Mouse (Mus musculus): ENCODE data around the gene Leng8. TPM values are rescaled to one million over a fixed set of nuclear protein-coding genes. Genes with fewer than 3 reads are reported as not detected.

The Leng8 gene
- polyA plus RNA-seq (2014; fragmentation: Illumina TruSeq; extraction: RNeasy Lipid Tissue Mini Kit (QIAGEN cat#74804); ENCODE audit: low replicate concordance) = 27.0 TPM

DNA sequence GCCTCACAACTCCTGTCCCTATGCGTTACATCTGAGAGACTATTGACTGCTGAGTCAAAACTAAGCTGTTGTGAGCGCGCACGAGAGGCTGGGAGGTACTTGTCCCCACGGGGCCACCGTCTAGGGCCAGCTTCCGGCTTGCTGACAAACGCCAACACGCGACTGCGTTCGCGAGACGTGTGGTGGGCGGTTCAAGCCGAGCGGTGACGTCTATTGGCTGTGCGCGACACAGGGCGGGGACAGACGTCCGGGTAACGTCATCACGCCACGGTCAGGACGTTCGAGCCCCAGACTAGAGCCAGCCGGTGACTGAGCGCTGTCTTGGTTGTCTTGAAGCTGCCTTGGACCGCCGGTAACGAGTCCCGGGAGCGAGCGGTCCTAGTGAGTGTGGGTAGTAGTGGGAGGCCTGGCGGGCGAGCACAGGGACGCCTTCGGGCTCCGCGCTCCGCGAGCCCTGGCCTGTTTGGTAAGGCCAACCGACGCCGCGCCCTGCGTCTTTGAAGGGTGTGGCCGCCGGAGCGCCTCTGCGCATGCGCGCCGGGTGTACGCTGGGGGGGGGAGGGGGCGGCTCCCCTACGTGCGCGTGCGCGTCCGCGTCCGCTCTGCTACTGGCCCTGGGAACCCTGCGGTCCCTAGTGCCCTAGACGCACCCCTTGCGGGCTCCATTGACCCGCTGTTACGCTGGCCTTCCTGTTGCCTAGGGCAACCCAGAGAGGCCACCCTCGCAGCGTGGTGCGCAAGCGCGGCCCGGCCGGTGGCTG is at the start of gene Leng8:
Leng8 (plus strand) TSS at position 269 of the 761 bp plus-strand sequence.

DNA sequence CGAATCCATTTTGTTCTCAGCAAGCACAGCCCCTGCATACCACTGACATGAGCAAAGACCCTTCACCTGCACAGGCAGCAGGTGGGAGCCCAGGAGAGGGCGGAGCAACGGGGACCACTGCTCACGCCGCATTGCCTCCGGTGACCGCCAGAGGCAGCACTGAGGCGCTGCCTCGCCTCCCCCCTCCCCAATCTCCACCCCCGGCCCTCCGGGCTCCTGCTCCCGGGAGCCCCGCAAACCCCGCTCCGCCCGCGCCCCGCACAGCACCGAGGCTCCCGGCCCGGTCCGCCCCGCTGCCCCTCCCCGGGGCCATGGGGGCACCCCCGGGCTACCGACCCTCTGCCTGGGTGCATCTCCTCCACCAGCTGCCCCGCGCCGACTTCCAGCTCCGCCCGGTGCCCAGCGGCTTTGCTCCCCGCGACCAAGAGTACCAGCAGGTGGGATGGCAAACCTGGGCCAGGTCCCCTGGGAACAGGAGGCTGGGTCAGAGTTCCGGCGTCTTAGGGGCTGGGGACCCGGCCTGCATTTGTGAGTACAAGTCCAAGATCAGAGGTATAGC is 17.4 kb upstream of the Leng8 start, which contains the start of gene Ttyh1:
Ttyh1 (plus strand) TSS at position 65 of the 559 bp plus-strand sequence.

DNA sequence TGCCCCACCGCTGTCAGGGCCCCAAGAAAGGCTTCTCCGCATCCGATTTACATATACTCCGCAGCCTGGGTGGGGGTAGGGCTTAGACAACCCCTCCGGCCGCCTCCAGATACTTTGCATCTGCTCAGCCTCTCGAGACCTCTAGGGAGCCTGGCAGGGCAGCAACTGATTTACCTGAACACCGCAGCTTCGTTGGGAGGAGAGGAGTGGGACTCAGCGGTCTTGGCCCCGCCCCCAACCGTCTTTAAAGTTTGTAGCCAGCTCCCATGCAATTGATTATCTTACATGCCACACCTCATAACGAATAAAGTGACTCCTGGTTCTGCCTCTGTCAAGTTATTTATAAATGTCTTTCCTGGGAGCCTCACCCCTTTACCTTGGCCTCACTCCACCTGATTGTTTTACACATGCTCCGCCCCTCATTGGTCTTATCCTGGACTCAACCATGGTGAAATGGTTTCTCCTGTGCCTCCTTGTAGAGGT is 13.3 kb downstream of the Leng8 start, which contains the start of gene Leng9:
Leng9 (minus strand) TSS at position 316 of the 483 bp plus-strand sequence.

DNA sequence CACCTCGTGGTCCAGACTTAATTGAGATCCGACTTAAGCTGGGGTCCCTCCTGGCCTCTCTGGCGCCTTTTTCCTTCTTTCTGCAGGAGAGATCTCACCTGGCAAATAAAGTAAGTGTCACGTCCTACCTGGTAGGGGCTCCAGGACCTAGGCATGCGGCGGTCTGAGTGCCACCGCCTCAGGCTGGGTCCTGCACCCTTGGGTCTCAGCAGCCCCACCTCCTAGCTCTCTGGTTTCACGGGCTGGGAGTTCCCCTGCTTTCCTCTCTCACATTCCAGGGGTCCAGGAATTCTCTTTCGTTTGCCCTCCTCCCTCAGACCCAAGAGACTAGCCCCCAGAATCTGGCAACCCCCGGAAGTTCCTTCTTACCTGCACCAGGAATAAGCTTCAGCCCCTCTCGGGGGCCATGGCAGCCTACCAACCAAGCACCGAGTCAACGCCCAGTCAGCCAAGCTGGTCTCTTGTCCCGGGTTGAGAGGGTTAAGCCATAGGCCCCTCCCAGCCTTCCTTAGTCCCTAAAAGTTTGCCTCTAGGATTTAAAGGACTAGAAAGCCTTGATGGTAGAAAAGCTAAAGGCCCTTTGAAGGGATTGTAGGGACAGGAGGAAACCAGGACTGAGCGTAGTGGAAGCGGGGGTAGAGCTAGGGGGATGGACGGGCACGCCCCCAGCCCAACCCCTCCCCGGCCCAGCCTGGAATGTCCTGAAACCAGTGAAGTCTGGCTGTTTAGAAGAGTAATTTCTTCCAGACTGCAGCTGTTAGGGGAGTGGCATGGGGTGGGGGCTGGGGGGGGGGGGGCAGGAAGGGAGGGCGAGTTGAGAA is 27.5 kb downstream of the Leng8 start, which contains the start of gene Cdc42ep5:
Cdc42ep5 (minus strand) TSS at position 771 of the 821 bp plus-strand sequence.

Other genes starting within 250 kb of the Leng8 start
- not detected for gene Gm14548, start 238.9 kb upstream of the Leng8 start, polyA plus RNA-seq (2014; fragmentation: Illumina TruSeq; extraction: RNeasy Lipid Tissue Mini Kit (QIAGEN cat#74804); ENCODE audit: low replicate concordance)
- gene Lilra6, start 221.5 kb upstream of the Leng8 start, polyA plus RNA-seq (2014; fragmentation: Illumina TruSeq; extraction: RNeasy Lipid Tissue Mini Kit (QIAGEN cat#74804); ENCODE audit: low replicate concordance) = 0.52 TPM
- gene Lair1, start 73.8 kb upstream of the Leng8 start, polyA plus RNA-seq (2014; fragmentation: Illumina TruSeq; extraction: RNeasy Lipid Tissue Mini Kit (QIAGEN cat#74804); ENCODE audit: low replicate concordance) = 17.9 TPM
- gene Ttyh1, start 17.6 kb upstream of the Leng8 start, polyA plus RNA-seq (2014; fragmentation: Illumina TruSeq; extraction: RNeasy Lipid Tissue Mini Kit (QIAGEN cat#74804); ENCODE audit: low replicate concordance) = 5.9 TPM
- 3.0 TPM for gene Leng9, start 13.3 kb downstream of the Leng8 start, polyA plus RNA-seq (2014; fragmentation: Illumina TruSeq; extraction: RNeasy Lipid Tissue Mini Kit (QIAGEN cat#74804); ENCODE audit: low replicate concordance)
- 1.0 TPM for gene Cdc42ep5, start 27.8 kb downstream of the Leng8 start, polyA plus RNA-seq (2014; fragmentation: Illumina TruSeq; extraction: RNeasy Lipid Tissue Mini Kit (QIAGEN cat#74804); ENCODE audit: low replicate concordance)
- gene Lilra5, start 100.7 kb downstream of the Leng8 start, polyA plus RNA-seq (2014; fragmentation: Illumina TruSeq; extraction: RNeasy Lipid Tissue Mini Kit (QIAGEN cat#74804); ENCODE audit: low replicate concordance) = 9.0 TPM
- gene Ncr1, start 200.7 kb downstream of the Leng8 start, polyA plus RNA-seq (2014; fragmentation: Illumina TruSeq; extraction: RNeasy Lipid Tissue Mini Kit (QIAGEN cat#74804); ENCODE audit: low replicate concordance) = 0.89 TPM

All from small intestine, adult 10 weeks (tissue).